Mouse (Mus musculus) ES-Bruce4 (cell line): ENCODE measurements around the gene Sugct. TPM values are rescaled to one million over a fixed set of nuclear protein-coding genes. Genes with fewer than 3 reads are reported as not detected.

Experiments
- H3K27ac ChIP-seq: 2 replicates; pipeline ENCODE4 v1.5.1; 2012; ENCODE audit warnings: low read length, inconsistent platforms; ENCODE audit not compliant: insufficient read depth
- H3K27me3 ChIP-seq: 2 replicates; pipeline ENCODE4 v1.6.1; 2012; ENCODE audit warnings: mild to moderate bottlenecking, low read length, inconsistent platforms; ENCODE audit not compliant: control insufficient read depth, poor library complexity, insufficient read depth, severe bottlenecking
- H3K36me3 ChIP-seq: 2 replicates; pipeline ENCODE4 v1.6.1; 2012; ENCODE audit warnings: inconsistent platforms, mild to moderate bottlenecking, low read length, moderate library complexity; ENCODE audit not compliant: control insufficient read depth, poor library complexity, insufficient read depth, severe bottlenecking
- H3K4me1 ChIP-seq: one replicate; pipeline ENCODE4 v1.8.1; 2011; ENCODE audit warnings: low read length; ENCODE audit not compliant: control insufficient read depth, insufficient read depth
- H3K4me3 ChIP-seq: 2 replicates; pipeline ENCODE4 v1.5.1; 2011; ENCODE audit warnings: low read depth, mild to moderate bottlenecking, low read length
- H3K9ac ChIP-seq: 2 replicates; pipeline ENCODE4 v1.6.1; 2012; ENCODE audit warnings: low read depth, mild to moderate bottlenecking, inconsistent platforms; ENCODE audit not compliant: poor library complexity, severe bottlenecking
- H3K9me3 ChIP-seq: replicated peaks from 2 replicates; pipeline ENCODE4 v1.6.1; 2012; ENCODE audit warnings: mild to moderate bottlenecking, low read length, inconsistent platforms; ENCODE audit not compliant: control insufficient read depth, poor library complexity, insufficient read depth, severe bottlenecking
- CTCF ChIP-seq: IDR thresholded peaks from one replicate; pipeline ENCODE4 v1.8.1; 2011; ENCODE audit warnings: low read depth, low read length
- EP300 ChIP-seq: IDR thresholded peaks from 2 replicates; pipeline ENCODE4 v1.6.1; 2011; ENCODE audit warnings: low read depth, low read length; ENCODE audit not compliant: insufficient read depth
- POLR2A ChIP-seq: IDR thresholded peaks from one replicate; pipeline ENCODE4 v1.8.1; 2011; ENCODE audit warnings: low read length; ENCODE audit not compliant: insufficient read depth
- polyA plus RNA-seq: library from polyadenylated mRNA; stranded (reverse); fragments of >200 nt; gene quantifications from 2 replicates; pipeline ENCODE4 v1.2.4, GENCODE M21; 2011; ENCODE audit warnings: low read depth; ENCODE audit not compliant: missing spikeins, insufficient read depth, insufficient read length

The Sugct gene
- polyA plus RNA-seq, 1 experiment = 2.8 TPM

GRCm38 (mm10) chr13:17146441-17146992 lies 548.8 kb downstream of the Sugct start:
- no peaks in the 10 kb centered on the region for H3K9me3 ChIP-seq
- H3K27ac ChIP-seq = no peak overlapping the region
- TF ChIP-seq CTCF (no peak), POLR2A (no peak), EP300 (no peak)
- H3K9ac ChIP-seq = no peak overlapping the region
- H3K36me3 ChIP-seq = no peaks in the 10 kb centered on the region
- H3K4me1 ChIP-seq = no peaks in the 10 kb centered on the region
- no peaks in the 10 kb centered on the region for H3K27me3 ChIP-seq
- no peak overlapping the region for H3K4me3 ChIP-seq

DNA sequence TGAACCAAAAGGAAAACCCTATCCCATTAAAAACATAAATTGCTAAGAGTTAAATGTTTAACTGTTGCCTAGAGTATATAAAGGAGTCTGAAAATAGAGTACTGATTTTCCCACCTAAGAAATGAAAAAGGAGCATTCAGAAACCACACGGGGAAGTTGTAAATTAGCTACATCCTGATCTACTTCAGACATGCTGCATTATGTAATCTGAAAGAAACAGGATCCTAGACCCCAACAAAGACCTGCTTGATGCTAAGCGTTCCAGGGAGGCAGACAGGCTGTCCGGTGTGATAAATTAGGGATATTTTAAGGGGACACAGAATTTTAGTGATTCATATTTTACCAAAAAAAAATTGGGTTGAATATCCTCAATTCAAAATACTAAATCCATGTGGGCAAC lies 579.3 kb downstream of the Sugct start:
- Histone ChIP-seq H3K4me3 (no peak overlapping the region), H3K36me3 (no peaks in the 10 kb centered on the region), H3K9ac (no peak overlapping the region), H3K27ac (no peak overlapping the region), H3K9me3 (no peaks in the 10 kb centered on the region), H3K27me3 (no peaks in the 10 kb centered on the region), H3K4me1 (no peaks in the 10 kb centered on the region)
- TF ChIP-seq EP300 = no peak
- TF ChIP-seq CTCF = no peak
- TF ChIP-seq POLR2A = no peak

- Histone ChIP-seq H3K4me1 (no peaks in the 10 kb centered on the region), H3K9me3 (no peaks in the 10 kb centered on the region)
- TF ChIP-seq CTCF (no peak), EP300 (no peak), POLR2A (no peak)
Observed at GRCm38 (mm10) chr13:17102372-17102771, 593.0 kb downstream of the Sugct start.

DNA sequence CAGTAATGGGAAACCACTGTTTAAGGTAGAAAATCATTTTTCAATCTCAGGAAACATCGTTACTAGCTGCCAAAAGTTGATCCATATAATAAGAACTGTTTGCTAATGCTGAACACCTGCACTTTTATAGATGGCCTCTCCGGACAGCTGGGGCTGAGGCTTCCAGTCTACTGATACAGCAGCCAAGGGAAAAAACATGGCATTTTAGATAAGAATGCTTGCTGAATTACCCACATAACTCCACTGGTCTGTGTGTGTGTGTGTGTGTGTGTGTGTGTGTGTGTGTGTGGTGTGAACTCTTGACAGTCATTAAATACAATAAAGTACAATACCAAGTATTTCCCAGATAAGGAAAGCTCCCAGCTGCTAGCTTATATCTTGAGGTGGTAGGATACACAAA lies 608.8 kb downstream of the Sugct start:
- Histone ChIP-seq H3K9me3 (no peaks in the 10 kb centered on the region), H3K36me3 (no peaks in the 10 kb centered on the region), H3K27me3 (no peaks in the 10 kb centered on the region), H3K27ac (no peak overlapping the region), H3K9ac (no peak overlapping the region), H3K4me1 (no peaks in the 10 kb centered on the region), H3K4me3 (no peak overlapping the region)
- TF ChIP-seq EP300 = no peak
- no peak for TF ChIP-seq POLR2A
- TF ChIP-seq CTCF = no peak

More at GRCm38 (mm10) chr13:17102372-17102771, 593.0 kb downstream of the Sugct start:
- H3K36me3 ChIP-seq = no peaks in the 10 kb centered on the region
- H3K27ac ChIP-seq = no peak overlapping the region
- H3K4me3 ChIP-seq = no peak overlapping the region
- no peak overlapping the region for H3K9ac ChIP-seq
- H3K27me3 ChIP-seq = no peaks in the 10 kb centered on the region

- Histone ChIP-seq H3K27me3 (no peaks in the 10 kb centered on the region), H3K36me3 (no peaks in the 10 kb centered on the region), H3K4me1 (no peaks in the 10 kb centered on the region), H3K4me3 (no peak overlapping the region), H3K27ac (no peak overlapping the region), H3K9ac (no peak overlapping the region), H3K9me3 (no peaks in the 10 kb centered on the region)
- TF ChIP-seq EP300 (no peak), CTCF (no peak), POLR2A (no peak)
Observed at GRCm38 (mm10) chr13:17086146-17086545, 609.2 kb downstream of the Sugct start.

- Histone ChIP-seq H3K9ac (no peak overlapping the region), H3K27me3 (no peaks in the 10 kb centered on the region), H3K36me3 (no peaks in the 10 kb centered on the region), H3K4me3 (no peak overlapping the region), H3K4me1 (no peaks in the 10 kb centered on the region), H3K9me3 (no peaks in the 10 kb centered on the region), H3K27ac (no peak overlapping the region)
- no peak for TF ChIP-seq POLR2A
- TF ChIP-seq EP300 = no peak
- no peak for TF ChIP-seq CTCF
Observed at GRCm38 (mm10) chr13:17084946-17085852, 610.2 kb downstream of the Sugct start.
